Mouse (Mus musculus): Measurements from ENCODE around the gene Dusp18. TPM values are rescaled to one million over a fixed set of nuclear protein-coding genes. Genes with fewer than 3 reads are reported as not detected.

Dusp18 gene
- total RNA-seq, 1 experiment from 2014 or later, result 3.9 TPM

DNA sequence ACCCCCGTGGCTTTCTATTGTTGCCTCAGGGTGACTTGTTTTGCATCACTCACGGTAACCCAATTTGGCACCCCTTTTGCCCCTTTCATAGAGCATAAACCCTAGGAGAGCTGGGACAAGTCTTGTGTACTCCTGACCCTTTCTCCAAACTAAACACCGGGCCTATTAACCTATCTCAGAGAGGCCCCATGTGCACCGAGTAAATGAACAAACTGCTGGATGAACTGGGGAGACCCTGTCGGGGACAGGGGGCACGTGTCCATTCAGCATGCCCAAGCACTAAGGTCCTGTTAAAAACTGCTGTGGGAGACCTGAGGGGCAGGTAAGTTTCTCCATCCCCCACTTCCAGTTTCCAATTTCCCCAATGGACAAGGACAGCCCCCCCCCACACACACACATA is 35.9 kb downstream of the Dusp18 start:
- no peak for DNase-seq

DNA sequence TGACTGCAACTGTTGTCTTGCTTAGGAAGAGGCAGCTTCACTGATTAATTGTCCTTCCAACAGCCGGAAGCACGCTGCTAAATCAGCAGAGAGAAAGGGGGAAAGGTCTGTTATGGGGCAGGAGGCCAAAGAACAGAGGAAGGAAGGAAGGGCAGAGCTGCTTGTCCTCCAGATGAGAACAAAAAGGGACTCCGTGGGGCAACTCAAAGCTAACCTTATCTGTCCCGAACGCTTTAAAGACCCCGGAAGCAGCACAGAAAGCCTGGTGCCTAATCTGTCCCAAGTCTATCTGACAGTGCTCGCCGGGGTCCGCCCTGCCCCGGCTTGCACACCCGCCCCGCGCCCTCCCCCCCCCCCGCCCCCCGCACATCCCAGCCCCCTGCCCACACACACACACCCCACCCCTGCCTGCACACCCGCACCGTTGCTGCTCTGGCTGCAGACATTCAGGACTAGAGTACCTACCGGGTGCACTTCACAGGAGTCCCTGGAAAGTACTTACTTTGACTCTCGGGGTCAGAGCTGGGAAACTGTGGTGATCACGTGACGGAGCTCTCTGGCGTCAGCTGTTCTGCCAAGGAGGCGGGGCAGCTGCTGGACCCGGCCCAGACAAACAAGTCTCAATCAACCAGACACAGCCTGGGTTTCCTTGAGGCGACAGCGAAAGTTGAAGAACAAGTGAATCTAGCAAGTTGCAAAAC is 36.6 kb downstream of the Dusp18 start, which contains the start of gene Tcn2:
Gene Tcn2, minus strand, starts transcription at position 649 of the 701 bp plus-strand sequence.
- peak; percentile 85 for DNase-seq

DNA sequence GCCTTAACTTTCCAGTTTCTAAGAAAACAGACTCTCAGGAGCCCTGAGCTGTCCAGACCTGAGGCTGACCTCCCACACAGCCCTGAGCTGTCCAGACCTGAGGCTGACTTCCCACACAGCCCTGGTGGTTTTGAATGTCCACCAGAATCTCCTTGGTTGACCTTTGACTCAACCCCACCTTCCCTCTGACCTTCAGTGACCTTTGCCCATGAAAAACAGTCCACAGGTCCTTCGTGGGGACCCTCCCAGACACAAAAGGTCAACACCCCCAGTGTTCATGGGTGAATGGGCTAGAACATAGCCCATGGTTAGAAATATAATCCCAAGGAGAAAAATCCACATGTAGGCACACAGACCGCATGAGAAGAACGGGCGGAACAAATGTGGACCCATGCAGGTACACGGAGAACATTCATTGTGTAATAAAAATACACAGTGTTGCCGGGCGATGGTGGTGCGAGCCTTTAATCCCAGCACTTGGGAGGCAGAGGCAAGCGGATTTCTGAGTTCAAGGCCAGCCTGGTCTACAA is 38.8 kb downstream of the Dusp18 start:
- DNase-seq, result no peak

DNA sequence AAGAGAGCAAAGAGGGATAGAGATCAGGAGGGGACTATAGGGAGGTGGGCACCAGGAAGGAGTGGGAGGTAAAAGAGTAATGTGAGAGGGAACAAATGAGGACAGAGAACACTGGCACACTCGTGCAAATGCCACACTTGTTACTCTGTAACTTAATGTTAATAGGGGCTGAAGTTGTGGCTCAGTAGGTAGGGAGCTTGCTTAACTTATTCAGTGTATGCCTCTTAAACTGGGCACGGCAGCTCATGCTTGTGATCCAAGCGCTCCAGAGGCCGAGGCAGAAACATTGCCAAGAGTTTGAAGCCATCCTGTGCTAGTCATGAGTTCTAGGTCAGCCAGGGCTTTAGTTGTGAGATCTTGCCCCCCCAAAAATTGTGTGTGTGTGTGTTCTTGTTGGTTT is 40.1 kb downstream of the Dusp18 start:
- DNase-seq, result no peak

DNA sequence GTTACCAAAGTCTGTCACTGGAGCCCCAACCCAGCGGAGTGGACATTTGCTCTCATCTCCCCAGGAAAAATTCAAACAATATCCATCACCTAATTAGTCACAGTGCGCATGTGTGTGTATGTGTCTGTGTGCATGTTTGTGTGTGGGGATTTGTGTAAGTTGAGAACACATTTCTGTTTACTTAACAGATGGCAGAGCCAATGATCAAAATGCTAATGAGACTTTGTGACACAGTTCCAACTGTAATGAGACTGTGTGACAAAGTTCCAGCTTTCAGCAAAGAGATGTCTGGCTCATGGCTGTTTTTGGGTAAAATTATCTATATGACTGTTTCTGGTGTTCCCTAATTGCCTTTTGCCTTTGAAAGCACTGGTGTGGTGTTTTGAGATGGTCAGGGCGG is 41.3 kb downstream of the Dusp18 start:
- DNase-seq, result no peak

DNA sequence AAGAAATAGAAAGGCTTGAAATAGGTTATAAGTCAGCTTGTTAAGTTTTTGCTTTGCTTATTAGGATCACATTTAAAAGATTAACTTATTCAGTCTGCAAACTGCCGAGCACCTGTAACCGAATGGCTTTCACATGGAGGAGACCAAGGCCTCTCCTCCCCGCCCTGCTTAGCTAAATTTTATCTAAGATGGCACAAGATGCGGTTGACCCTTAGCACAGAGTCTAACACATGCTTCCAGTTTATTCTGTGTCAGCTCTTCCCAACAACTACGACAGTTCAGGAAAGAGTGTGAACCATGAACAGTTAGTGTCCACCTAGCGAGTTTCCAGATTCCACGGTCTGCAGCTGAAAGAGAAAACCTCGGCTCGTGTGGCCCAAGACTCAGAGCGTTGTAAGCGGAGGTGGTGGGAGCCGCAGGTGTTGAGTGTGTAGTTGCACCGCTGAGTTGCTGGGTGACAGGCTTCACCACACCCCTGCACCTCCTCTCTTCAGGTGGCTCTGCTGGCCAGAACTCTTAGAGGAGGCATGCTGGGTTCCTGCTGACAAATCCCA is 42.4 kb downstream of the Dusp18 start:
- DNase-seq, result no peak

DNA sequence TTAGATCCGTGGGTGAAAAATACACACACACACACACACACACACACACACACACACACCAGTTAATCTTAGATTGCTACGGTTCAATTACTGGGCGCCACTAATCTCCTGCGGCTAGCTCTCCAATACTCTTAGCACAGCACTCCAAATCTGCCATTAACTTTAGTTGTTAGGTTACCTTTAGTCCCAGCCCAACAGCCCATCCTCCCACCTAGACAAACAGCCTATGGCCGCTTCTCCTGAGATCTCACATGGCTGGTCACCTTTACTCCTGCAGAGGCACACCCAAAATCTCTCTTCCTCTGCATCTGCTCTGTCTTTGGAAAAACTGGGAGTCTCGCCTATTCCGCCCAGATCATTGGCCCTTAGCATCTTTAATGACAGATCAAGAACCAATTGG is 46.3 kb downstream of the Dusp18 start:
- no peak for DNase-seq

DNA sequence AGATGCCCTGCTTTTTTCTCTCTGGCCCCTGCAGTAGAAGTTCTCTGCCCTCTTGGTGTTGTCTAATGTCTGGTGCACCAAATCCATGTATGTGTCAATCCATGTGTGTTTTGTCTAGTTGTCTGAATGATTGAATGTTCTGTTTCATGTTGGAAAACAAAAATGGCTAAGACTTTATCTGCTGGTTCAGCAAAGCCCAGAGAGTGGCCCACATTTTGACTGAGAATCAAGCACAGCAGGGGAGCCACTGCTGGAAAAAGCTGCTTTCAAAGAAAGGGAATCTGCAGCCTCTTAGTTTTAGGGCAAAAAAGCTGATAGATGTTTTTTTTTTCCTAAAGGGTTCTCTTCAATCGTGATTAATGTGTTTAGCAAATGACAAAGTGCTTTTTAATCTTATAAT is 51.3 kb downstream of the Dusp18 start:
- DNase-seq, result no peak

Other genes with a start within 250 kb of the Dusp18 start
- gene Morc2a, start 246.0 kb upstream of the Dusp18 start, total RNA-seq (2021), result 62.3 and 69.5 TPM in 2 replicates
- gene Osbp2, start 31.3 kb upstream of the Dusp18 start, total RNA-seq (2021), result 1.1 and 2.6 TPM in 2 replicates
- gene 4921536K21Rik, start 142 bp upstream of the Dusp18 start, total RNA-seq (2021), result 0.33 and 0.82 TPM in 2 replicates
- 6.6 and 6.9 TPM in 2 replicates for gene Slc35e4, start 19.4 kb downstream of the Dusp18 start, total RNA-seq (2021)
- 125 and 128 TPM in 2 replicates for gene Tcn2, start 36.9 kb downstream of the Dusp18 start, total RNA-seq (2021)
- gene Pes1, start 68.7 kb downstream of the Dusp18 start, total RNA-seq (2021), result 58.3 and 73.6 TPM in 2 replicates
- gene 4930556J24Rik, start 81.5 kb downstream of the Dusp18 start, total RNA-seq (2021), result not detected in 2 replicates
- 0.24 TPM in 1 of 2 replicates, not detected in the other for gene Gal3st1, start 88.4 kb downstream of the Dusp18 start, total RNA-seq (2021)
- gene Sec14l4, start 136.2 kb downstream of the Dusp18 start, total RNA-seq (2021), result 5.8 and 7.7 TPM in 2 replicates
- not detected in 2 replicates for gene Sec14l3, start 169.6 kb downstream of the Dusp18 start, total RNA-seq (2021)
- 14.5 and 21.9 TPM in 2 replicates for gene Mtfp1, start 200.2 kb downstream of the Dusp18 start, total RNA-seq (2021)
- gene Sec14l2, start 228.2 kb downstream of the Dusp18 start, total RNA-seq (2021), result 1.8 and 4.1 TPM in 2 replicates
- gene Rnf215, start 240.0 kb downstream of the Dusp18 start, total RNA-seq (2021), result 26.1 and 31.6 TPM in 2 replicates

Measured in adrenal gland, postnatal 25 days (tissue).